Mouse (Mus musculus): ENCODE results near the gene Zranb1. TPM values are rescaled to one million over a fixed set of nuclear protein-coding genes. Genes with fewer than 3 reads are reported as not detected.

Zranb1 gene
- polyA plus RNA-seq (2015; fragmentation: Nextera tagmentation; extraction: Ambion mirVana): 20.0 and 20.3 TPM in 2 replicates

- H3K4me3 ChIP-seq: peak within 1 kb of the TSS; percentile 75
- peak within 1 kb of the TSS; percentile 80 for H3K9ac ChIP-seq
- no peaks in the 10 kb centered on the region for H3K9me3 ChIP-seq
- peak within 1 kb of the TSS; percentile 94 for H3K27ac ChIP-seq (replicated peaks)
- WGBS: under 1% methylated on average over 72 of the region's 93 CpGs
- H3K4me2 ChIP-seq: peak within 1 kb of the TSS; percentile 85
- peak; percentile 99 for ATAC-seq (ENCODE audit: low FRiP score, low read depth)
- H3K36me3 ChIP-seq: no peaks in the 10 kb centered on the region
- H3K4me1 ChIP-seq (replicated peaks): peaks cover 29% of the 10 kb centered on the region
- no peaks in the 10 kb centered on the region for H3K27me3 ChIP-seq
Observed at GRCm38 (mm10) chr7:132930850-132931559, at the start of gene Zranb1. Gene Zranb1, plus strand, starts transcription at chr7:132931142.

GRCm38 (mm10) chr7:132882343-132882742 lies 48.6 kb upstream of the Zranb1 start:
- H3K4me3 ChIP-seq: no peak overlapping the region
- H3K9ac ChIP-seq: no peak overlapping the region
- H3K27me3 ChIP-seq: no peaks in the 10 kb centered on the region
- H3K4me1 ChIP-seq (replicated peaks): no peaks in the 10 kb centered on the region
- H3K27ac ChIP-seq (replicated peaks): no peak overlapping the region
- WGBS: 79% methylated on average over 2 of the region's 2 CpGs
- ATAC-seq (ENCODE audit: low FRiP score, low read depth): no peak
- no peaks in the 10 kb centered on the region for H3K9me3 ChIP-seq
- H3K36me3 ChIP-seq: peaks cover 70% of the 10 kb centered on the region
- H3K4me2 ChIP-seq: no peak overlapping the region

- ATAC-seq (ENCODE audit: low FRiP score, low read depth): no peak
- no peak overlapping the region for H3K4me2 ChIP-seq
- H3K4me1 ChIP-seq (replicated peaks): no peaks in the 10 kb centered on the region
- no peaks in the 10 kb centered on the region for H3K27me3 ChIP-seq
- H3K9ac ChIP-seq: no peak overlapping the region
- WGBS: 92% methylated on average over 7 of the region's 7 CpGs
- no peak overlapping the region for H3K4me3 ChIP-seq
- H3K36me3 ChIP-seq: peaks cover 55% of the 10 kb centered on the region
- no peaks in the 10 kb centered on the region for H3K9me3 ChIP-seq
- H3K27ac ChIP-seq (replicated peaks): no peak overlapping the region
Observed at GRCm38 (mm10) chr7:132884031-132884430, 46.9 kb upstream of the Zranb1 start.

GRCm38 (mm10) chr7:132887019-132887804 lies 43.7 kb upstream of the Zranb1 start:
- no peaks in the 10 kb centered on the region for H3K9me3 ChIP-seq
- no peak overlapping the region for H3K4me3 ChIP-seq
- no peak overlapping the region for H3K9ac ChIP-seq
- no peaks in the 10 kb centered on the region for H3K4me1 ChIP-seq (replicated peaks)
- H3K27me3 ChIP-seq: no peaks in the 10 kb centered on the region
- H3K36me3 ChIP-seq: peaks cover 26% of the 10 kb centered on the region
- 80% methylated on average over 7 of the region's 7 CpGs for WGBS
- no peak overlapping the region for H3K27ac ChIP-seq (replicated peaks)
- no peak overlapping the region for H3K4me2 ChIP-seq
- ATAC-seq (ENCODE audit: low FRiP score, low read depth): no peak

DNA sequence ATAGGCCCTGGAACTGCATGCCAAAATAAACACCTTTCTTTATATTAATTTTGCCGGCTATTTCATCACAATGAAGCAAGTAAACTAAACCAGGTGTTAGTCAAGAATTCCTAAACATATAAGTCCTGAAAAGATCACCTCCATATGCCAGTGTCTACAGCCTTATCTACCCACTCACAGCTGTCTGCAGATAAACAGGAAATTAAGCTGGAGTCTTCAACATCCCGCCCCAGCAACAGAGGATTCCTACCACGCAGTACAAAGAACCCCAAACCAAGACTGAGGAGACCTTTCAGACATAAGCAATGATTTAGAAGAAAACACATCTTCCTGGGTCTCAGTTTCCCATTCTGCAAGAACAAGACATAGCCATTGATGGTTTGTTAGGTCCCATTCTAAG lies 42.9 kb upstream of the Zranb1 start:
- no peak overlapping the region for H3K9ac ChIP-seq
- H3K36me3 ChIP-seq: peaks cover 17% of the 10 kb centered on the region
- H3K4me2 ChIP-seq: no peak overlapping the region
- H3K27ac ChIP-seq (replicated peaks): no peak overlapping the region
- no peak for ATAC-seq (ENCODE audit: low FRiP score, low read depth)
- H3K4me1 ChIP-seq (replicated peaks): no peaks in the 10 kb centered on the region
- no peaks in the 10 kb centered on the region for H3K27me3 ChIP-seq
- H3K4me3 ChIP-seq: no peak overlapping the region
- 89% methylated on average over 3 of the region's 3 CpGs for WGBS
- H3K9me3 ChIP-seq: no peaks in the 10 kb centered on the region

DNA sequence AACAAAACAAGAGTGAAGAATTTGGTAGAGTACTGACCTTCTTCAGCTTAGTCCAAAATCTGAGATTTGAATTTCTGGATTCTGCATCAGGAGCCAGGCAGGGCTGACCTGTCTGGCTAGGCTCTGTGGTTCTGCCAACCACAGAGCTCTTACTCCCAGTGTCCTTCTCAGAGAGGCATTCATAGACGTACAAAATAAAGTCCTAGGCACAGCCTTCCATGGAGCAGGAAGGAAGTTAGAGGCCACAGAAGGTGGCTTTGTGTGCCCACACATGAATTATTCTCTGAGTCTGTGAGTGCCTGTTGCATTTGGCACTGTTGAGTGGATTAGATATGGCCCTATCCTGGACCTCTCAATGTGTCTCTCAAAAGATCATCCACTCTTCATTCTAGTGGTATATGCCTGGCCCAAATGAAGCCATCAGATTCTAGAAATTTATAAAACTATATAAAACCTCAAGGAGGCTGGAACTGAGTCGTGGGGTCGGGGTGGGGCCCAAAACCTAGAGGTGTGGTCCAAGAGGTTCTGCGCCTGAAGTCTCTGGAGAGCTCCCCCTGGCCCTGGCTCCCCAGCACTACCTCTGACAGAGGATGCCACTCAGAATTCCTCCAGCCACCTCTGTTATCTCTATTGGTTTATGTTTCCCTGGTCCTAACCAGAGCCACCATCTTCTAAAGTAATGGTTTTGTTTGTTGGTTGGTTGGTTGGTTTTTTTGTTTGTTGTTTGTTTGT lies 42.3 kb upstream of the Zranb1 start:
- no peaks in the 10 kb centered on the region for H3K27me3 ChIP-seq
- 74% methylated on average over 4 of the region's 4 CpGs for WGBS

DNA sequence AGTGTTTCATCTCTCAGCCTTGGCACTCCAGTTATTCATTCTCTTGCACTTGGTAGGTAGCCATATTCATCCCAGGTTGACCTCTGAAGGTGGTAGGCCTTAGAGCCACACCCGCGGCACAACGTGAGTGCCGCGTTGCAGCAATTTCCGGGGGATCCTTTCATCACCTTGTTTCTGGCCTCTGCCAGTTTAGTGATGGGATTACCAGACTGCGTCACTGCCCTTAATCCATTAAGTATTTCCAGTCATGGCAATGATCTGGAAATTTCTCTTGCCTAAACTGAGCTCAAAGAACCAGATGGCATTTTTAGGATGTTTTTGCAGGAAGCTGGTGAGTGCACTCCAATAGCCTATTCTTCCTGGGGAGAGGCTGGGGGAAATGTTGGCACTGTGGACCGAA lies 41.3 kb upstream of the Zranb1 start:
- H3K4me1 ChIP-seq (replicated peaks): no peaks in the 10 kb centered on the region
- peaks cover 2% of the 10 kb centered on the region; the same call in 1 of the 2 replicates for H3K36me3 ChIP-seq
- no peak overlapping the region for H3K9ac ChIP-seq
- 95% methylated on average over 8 of the region's 8 CpGs for WGBS
- no peak overlapping the region for H3K4me2 ChIP-seq
- ATAC-seq (ENCODE audit: low FRiP score, low read depth): no peak
- H3K9me3 ChIP-seq: no peaks in the 10 kb centered on the region
- H3K4me3 ChIP-seq: no peak overlapping the region
- no peaks in the 10 kb centered on the region for H3K27me3 ChIP-seq
- no peak overlapping the region for H3K27ac ChIP-seq (replicated peaks)

More for the DNA sequence above, 42.3 kb upstream of the Zranb1 start:
- H3K4me3 ChIP-seq: no peak overlapping the region
- H3K4me2 ChIP-seq: no peak overlapping the region
- H3K9me3 ChIP-seq: no peaks in the 10 kb centered on the region
- no peak overlapping the region for H3K27ac ChIP-seq (replicated peaks)
- ATAC-seq (ENCODE audit: low FRiP score, low read depth): no peak
- peaks cover 11% of the 10 kb centered on the region for H3K36me3 ChIP-seq
- H3K4me1 ChIP-seq (replicated peaks): no peaks in the 10 kb centered on the region
- H3K9ac ChIP-seq: no peak overlapping the region

- Histone ChIP-seq H3K36me3 (no peaks in the 10 kb centered on the region), H3K9ac (no peak overlapping the region), H3K27me3 (no peaks in the 10 kb centered on the region), H3K4me2 (no peak overlapping the region), H3K4me3 (no peak overlapping the region), H3K27ac (replicated peaks) (no peak overlapping the region), H3K4me1 (replicated peaks) (no peaks in the 10 kb centered on the region), H3K9me3 (no peaks in the 10 kb centered on the region)
- 91% methylated on average over 5 of the region's 5 CpGs for WGBS
- no peak for ATAC-seq (ENCODE audit: low FRiP score, low read depth)
Observed at GRCm38 (mm10) chr7:132890201-132890600, 40.7 kb upstream of the Zranb1 start.

DNA sequence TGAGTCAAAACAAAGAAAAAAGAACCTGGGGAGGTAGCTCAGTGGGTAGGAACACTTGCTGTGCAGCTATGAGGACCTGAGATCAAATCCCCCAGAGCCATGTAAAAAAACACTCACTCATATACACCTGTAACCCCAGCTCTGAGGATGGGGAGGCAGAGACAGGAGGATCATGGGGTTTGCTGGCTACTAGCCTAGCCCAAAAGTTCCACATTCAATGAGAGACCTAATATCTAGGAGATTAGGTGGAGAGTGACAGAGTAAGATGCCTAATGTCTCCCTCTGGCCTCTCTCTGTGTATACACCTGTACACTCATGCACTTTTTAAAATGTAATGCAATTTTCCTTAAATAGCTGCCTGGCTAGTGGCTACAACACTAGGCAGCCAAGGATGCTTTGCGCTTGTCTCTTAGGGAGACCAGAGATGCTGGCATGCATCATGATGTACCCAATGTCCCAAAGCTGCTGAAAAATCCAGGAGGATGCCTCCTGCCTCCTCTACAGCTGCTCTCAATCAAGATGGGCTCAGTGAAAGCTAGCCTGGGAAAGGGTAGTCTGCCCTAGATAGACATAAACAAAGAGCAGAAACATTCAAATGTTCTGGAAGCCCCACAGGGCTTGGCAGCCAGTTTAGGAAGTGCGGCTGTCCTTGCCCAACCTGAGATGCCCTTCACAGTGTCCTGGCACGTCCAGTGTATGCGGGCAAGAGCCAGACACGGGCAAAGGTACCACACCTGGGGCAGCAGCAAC lies 39.2 kb upstream of the Zranb1 start:
- H3K27ac ChIP-seq (replicated peaks): no peak overlapping the region
- no peaks in the 10 kb centered on the region for H3K36me3 ChIP-seq
- no peaks in the 10 kb centered on the region for H3K27me3 ChIP-seq
- H3K4me2 ChIP-seq: no peak overlapping the region
- no peak overlapping the region for H3K4me3 ChIP-seq
- WGBS: 84% methylated on average over 5 of the region's 5 CpGs
- H3K9ac ChIP-seq: no peak overlapping the region
- H3K9me3 ChIP-seq: no peaks in the 10 kb centered on the region
- H3K4me1 ChIP-seq (replicated peaks): no peaks in the 10 kb centered on the region
- ATAC-seq (ENCODE audit: low FRiP score, low read depth): no peak

GRCm38 (mm10) chr7:132892311-132892661 lies 38.7 kb upstream of the Zranb1 start:
- Histone ChIP-seq H3K4me1 (replicated peaks) (no peaks in the 10 kb centered on the region), H3K9ac (no peak overlapping the region), H3K4me2 (no peak overlapping the region), H3K4me3 (no peak overlapping the region), H3K36me3 (no peaks in the 10 kb centered on the region), H3K9me3 (no peaks in the 10 kb centered on the region), H3K27me3 (no peaks in the 10 kb centered on the region), H3K27ac (replicated peaks) (no peak overlapping the region)
- no peak for ATAC-seq (ENCODE audit: low FRiP score, low read depth)
- WGBS: 51% methylated on average over 4 of the region's 4 CpGs

- H3K9ac ChIP-seq: no peak overlapping the region
- no peaks in the 10 kb centered on the region for H3K9me3 ChIP-seq
- no peaks in the 10 kb centered on the region for H3K4me1 ChIP-seq (replicated peaks)
- 86% methylated on average over 7 of the region's 7 CpGs for WGBS
- ATAC-seq (ENCODE audit: low FRiP score, low read depth): no peak
- H3K27me3 ChIP-seq: no peaks in the 10 kb centered on the region
- H3K4me3 ChIP-seq: no peak overlapping the region
- no peaks in the 10 kb centered on the region for H3K36me3 ChIP-seq
- no peak overlapping the region for H3K4me2 ChIP-seq
- no peak overlapping the region for H3K27ac ChIP-seq (replicated peaks)
Observed at GRCm38 (mm10) chr7:132892806-132893205, 38.1 kb upstream of the Zranb1 start.

Data from hindbrain, embryonic 15.5 days (tissue).